Mouse (Mus musculus): ENCODE results near the gene Bmper. TPM values are rescaled to one million over a fixed set of nuclear protein-coding genes. Genes with fewer than 3 reads are reported as not detected.

Bmper gene
- total RNA-seq, 4 experiments from 2014 or later: 2.0 to 5.3 (median 3.0) TPM

- no peak for DNase-seq (ENCODE audit: low spot score in 2 of 2)
These were observed 12.6 kb downstream of the Bmper start for GRCm38 (mm10) chr9:23235368-23236002.

- DNase-seq (ENCODE audit: low spot score in 2 of 2): no peak
These were observed 13.9 kb downstream of the Bmper start for GRCm38 (mm10) chr9:23236635-23237279.

- DNase-seq (ENCODE audit: low spot score in 2 of 2): no peak
These were observed 16.1 kb downstream of the Bmper start for GRCm38 (mm10) chr9:23239011-23239410.

GRCm38 (mm10) chr9:23242911-23243310 is 20.0 kb downstream of the Bmper start:
- no peak for DNase-seq (ENCODE audit: low spot score in 2 of 2)

- no peak for DNase-seq (ENCODE audit: low spot score in 2 of 2)
These were observed 21.0 kb downstream of the Bmper start for GRCm38 (mm10) chr9:23243869-23244268.

GRCm38 (mm10) chr9:23246389-23246788 is 23.5 kb downstream of the Bmper start:
- DNase-seq (ENCODE audit: low spot score in 2 of 2): peak; percentile 41 to 47

- DNase-seq (ENCODE audit: low spot score in 2 of 2): peak; percentile 50 to 56
These were observed 27.1 kb downstream of the Bmper start for GRCm38 (mm10) chr9:23250026-23250425.

- no peak for DNase-seq (ENCODE audit: low spot score in 2 of 2)
These were observed 28.1 kb downstream of the Bmper start for GRCm38 (mm10) chr9:23251001-23251400.

- no peak for DNase-seq (ENCODE audit: low spot score in 2 of 2)
These were observed 30.7 kb downstream of the Bmper start for GRCm38 (mm10) chr9:23253624-23254023.

- DNase-seq (ENCODE audit: low spot score in 2 of 2): no peak
These were observed 31.6 kb downstream of the Bmper start for GRCm38 (mm10) chr9:23254237-23255214.

- no peak for DNase-seq (ENCODE audit: low spot score in 2 of 2)
These were observed 33.0 kb downstream of the Bmper start for GRCm38 (mm10) chr9:23255841-23256240.

- DNase-seq (ENCODE audit: low spot score in 2 of 2): no peak
These were observed 33.7 kb downstream of the Bmper start for GRCm38 (mm10) chr9:23256576-23256975.

GRCm38 (mm10) chr9:23261834-23262233 is 39.0 kb downstream of the Bmper start:
- no peak for DNase-seq (ENCODE audit: low spot score in 2 of 2)

GRCm38 (mm10) chr9:23262851-23263250 is 40.0 kb downstream of the Bmper start:
- DNase-seq (ENCODE audit: low spot score in 2 of 2): no peak

- no peak for DNase-seq (ENCODE audit: low spot score in 2 of 2)
These were observed 41.6 kb downstream of the Bmper start for GRCm38 (mm10) chr9:23264471-23264870.

GRCm38 (mm10) chr9:23268609-23269008 is 45.7 kb downstream of the Bmper start:
- no peak for DNase-seq (ENCODE audit: low spot score in 2 of 2)

- DNase-seq (ENCODE audit: low spot score in 2 of 2): no peak
These were observed 46.2 kb downstream of the Bmper start for GRCm38 (mm10) chr9:23269087-23269486.

GRCm38 (mm10) chr9:23276244-23276643 is 53.4 kb downstream of the Bmper start:
- no peak for DNase-seq (ENCODE audit: low spot score in 2 of 2)

GRCm38 (mm10) chr9:23284940-23285460 is 62.1 kb downstream of the Bmper start:
- no peak for DNase-seq (ENCODE audit: low spot score in 2 of 2)

- no peak for DNase-seq (ENCODE audit: low spot score in 2 of 2)
These were observed 70.7 kb downstream of the Bmper start for GRCm38 (mm10) chr9:23293574-23293973.

GRCm38 (mm10) chr9:23295569-23295968 is 72.7 kb downstream of the Bmper start:
- no peak for DNase-seq (ENCODE audit: low spot score in 2 of 2)
